Mouse (Mus musculus): ENCODE results near the gene Armc3.

Gene Armc3

GRCm38 (mm10) chr2:19351615-19352253, 152.6 kb downstream of the Armc3 start:
- no peak for DNase-seq (ENCODE audit: low spot score)

- DNase-seq (ENCODE audit: low spot score), result no peak
Observed at GRCm38 (mm10) chr2:19353158-19353557, 154.1 kb downstream of the Armc3 start.

Data from urinary bladder, postnatal 14 days (tissue).